Mouse (Mus musculus): Measurements from ENCODE around the gene Nr5a1. TPM values are rescaled to one million over a fixed set of nuclear protein-coding genes. Genes with fewer than 3 reads are reported as not detected.

Gene Nr5a1
- 0.03 TPM in 1 of 2 replicates, not detected in the other for polyA plus RNA-seq (2012; rRNA removed; ENCODE audit: low replicate concordance)

GRCm38 (mm10) chr2:38714324-38714723 is at the start of gene Nr5a1:
TSS of gene Nr5a1 (minus strand) at chr2:38714542.

GRCm38 (mm10) chr2:38643625-38644427 is 70.5 kb downstream of the Nr5a1 start, which contains the start of gene Psmb7:
TSS of gene Psmb7 (minus strand) at chr2:38644087.

Other genes starting within 250 kb of the Nr5a1 start
- gene Nek6, start 202.9 kb downstream of the Nr5a1 start, polyA plus RNA-seq (2012; rRNA removed; ENCODE audit: low replicate concordance), result 52.1 and 73.3 TPM in 2 replicates
- gene Psmb7, start 70.5 kb downstream of the Nr5a1 start, polyA plus RNA-seq (2012; rRNA removed; ENCODE audit: low replicate concordance), result 97.0 and 125 TPM in 2 replicates
- 1.7 and 9.2 TPM in 2 replicates for gene Nr6a1, start 213.1 kb upstream of the Nr5a1 start, polyA plus RNA-seq (2012; rRNA removed; ENCODE audit: low replicate concordance)
- gene Olfml2a, start 217.4 kb upstream of the Nr5a1 start, polyA plus RNA-seq (2012; rRNA removed; ENCODE audit: low replicate concordance), result 5.6 and 16.4 TPM in 2 replicates

All from subcutaneous adipose tissue, adult 2 months (tissue).